Mouse (Mus musculus) midbrain, postnatal 0 days (tissue): ENCODE results near the gene Chmp2b. TPM values are rescaled to one million over a fixed set of nuclear protein-coding genes. Genes with fewer than 3 reads are reported as not detected.

ENCODE experiments used
- ATAC-seq: fragments of 200-750 bp; cut with Nextera tagmentation; 2 replicates; pipeline ENCODE4 v1.8.0; 2017; ENCODE audit warnings: moderate number of reproducible peaks, mild to moderate bottlenecking, moderate TSS enrichment, moderate library complexity; ENCODE audit not compliant: low FRiP score
- DNase-seq: peaks from one replicate; pipeline ENCODE4 v3.0.0-alpha.2; 2015; ENCODE audit warnings: low spot score
- H3K27ac ChIP-seq: fragments of 300-500 bp; sonication (generic); 2 replicates; pipeline ENCODE4 v1.5.1; 2014; ENCODE audit warnings: low read depth, mild to moderate bottlenecking, low read length, mixed read lengths
- H3K27me3 ChIP-seq: fragments of 300-500 bp; sonication (generic); 2 replicates; pipeline ENCODE4 v1.6.1; 2014; ENCODE audit warnings: low read length, control low read depth, mixed read lengths; ENCODE audit not compliant: insufficient read depth
- H3K36me3 ChIP-seq: fragments of 300-500 bp; sonication (generic); 2 replicates; pipeline ENCODE4 v1.6.1; 2014; ENCODE audit warnings: low read length, control low read depth, mixed read lengths; ENCODE audit not compliant: insufficient read depth
- H3K4me1 ChIP-seq: fragments of 300-500 bp; sonication (generic); 2 replicates; pipeline ENCODE4 v1.6.1; 2014; ENCODE audit warnings: mild to moderate bottlenecking, control low read depth, antibody characterized with exemption, low read length, mixed read lengths; ENCODE audit not compliant: insufficient read depth
- H3K4me2 ChIP-seq: fragments of 300-500 bp; sonication (generic); 2 replicates; pipeline ENCODE4 v1.6.1; 2014; ENCODE audit warnings: low read depth, mild to moderate bottlenecking, low read length, mixed read lengths; ENCODE audit not compliant: poor library complexity, severe bottlenecking
- H3K4me3 ChIP-seq: fragments of 300-500 bp; sonication (generic); 2 replicates; pipeline ENCODE4 v1.5.1; 2014; ENCODE audit warnings: low read depth, mild to moderate bottlenecking, low read length, moderate library complexity
- H3K9ac ChIP-seq: fragments of 300-500 bp; sonication (generic); replicated peaks from 2 replicates; pipeline ENCODE4 v1.6.1; 2014; ENCODE audit warnings: mild to moderate bottlenecking, low read length, moderate library complexity, mixed read lengths; ENCODE audit not compliant: poor library complexity, severe bottlenecking
- H3K9me3 ChIP-seq: fragments of 300-500 bp; sonication (generic); 2 replicates; pipeline ENCODE4 v1.6.1; 2016; ENCODE audit warnings: low read length, control low read depth
- CTCF ChIP-seq: IDR thresholded peaks from 2 replicates; pipeline ENCODE4 v1.5.1; 2016; ENCODE audit warnings: antibody characterized with exemption, mild to moderate bottlenecking
- WGBS: fragments of 180-500 bp; shearing (Covaris S2); extraction: QIAGEN DNeasy Blood & Tissue Kit; methylation state at CpG from one replicate; pipeline ENCODE4 v1.1.7; 2014; 5-methylcytosine and 5-hydroxymethylcytosine counted together
- polyA plus RNA-seq: library from polyadenylated mRNA; unstranded; fragments of >200 nt; fragmentation: Nextera tagmentation; extraction: Ambion mirVana; gene quantifications from 2 replicates; pipeline ENCODE4 v1.2.1, GENCODE M21; 2015
- total RNA-seq: library from RNA; depleted of rRNA; stranded (reverse); fragments of >200 nt; gene quantifications from 2 replicates; pipeline ENCODE4 v1.2.3, GENCODE M21; 2014; rRNA removed

The Chmp2b gene
- total RNA-seq (50.9 and 66.0 TPM in 2 replicates), polyA plus RNA-seq (164 and 168 TPM in 2 replicates)

DNA sequence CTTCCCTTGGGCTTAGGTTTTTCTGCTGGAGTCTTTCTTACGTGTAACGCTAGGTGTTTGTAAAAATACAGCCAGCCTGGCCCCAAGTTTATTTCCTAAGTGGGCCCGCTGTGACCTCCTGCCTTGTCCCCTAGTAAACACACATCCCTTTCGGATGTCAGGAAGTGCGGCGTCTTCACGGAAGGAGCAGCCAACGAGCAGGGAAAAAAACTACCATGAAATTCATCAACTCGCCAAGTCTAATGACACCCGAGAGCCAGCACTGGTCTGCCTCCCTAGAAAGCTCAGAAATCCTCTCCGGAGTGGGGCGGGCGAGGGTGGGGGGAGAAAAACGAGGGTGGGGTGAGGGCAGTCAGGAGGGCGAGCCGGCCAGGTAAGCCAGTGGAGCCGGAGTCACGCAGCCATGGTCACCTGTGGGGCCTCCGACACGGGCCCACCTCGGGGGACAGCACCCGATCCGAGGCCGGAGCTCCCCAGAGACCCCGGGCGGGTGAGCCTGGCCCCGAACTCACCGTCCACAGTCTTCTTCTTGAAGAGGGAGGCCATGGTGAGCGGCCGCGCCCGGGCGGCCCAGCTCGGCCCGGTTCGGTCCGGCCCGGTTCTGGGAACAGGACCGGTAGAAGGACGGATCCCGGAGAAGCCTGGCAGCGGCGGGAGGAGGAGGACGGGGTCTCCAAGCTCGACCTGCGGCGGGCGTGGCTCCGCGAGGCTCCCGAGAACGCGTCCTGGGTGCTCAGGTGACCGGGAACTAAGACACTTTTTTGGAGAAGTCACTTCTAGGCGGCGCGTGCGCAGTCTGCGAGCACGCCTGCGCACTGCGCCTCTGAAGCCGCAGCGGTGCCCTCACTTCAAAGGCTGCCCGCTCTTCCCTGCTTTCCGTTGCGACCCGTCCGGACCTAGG, at the start of gene Chmp2b:
Chmp2b (minus strand) TSS at position 764 of the 901 bp plus-strand sequence.
- peak within 1 kb of the TSS; percentile 82 for H3K27ac ChIP-seq
- DNase-seq (peak; percentile 95), ATAC-seq (peak; percentile 93)
- no peaks in the 10 kb centered on the region for H3K36me3 ChIP-seq
- under 1% methylated on average over 61 of the region's 69 CpGs for WGBS
- H3K27me3 ChIP-seq, result no peaks in the 10 kb centered on the region
- no peaks in the 10 kb centered on the region for H3K9me3 ChIP-seq
- H3K4me1 ChIP-seq, result peaks cover 6% of the 10 kb centered on the region
- TF ChIP-seq CTCF, result no peak
- peak within 1 kb of the TSS; percentile 73 for H3K4me2 ChIP-seq
- peak within 1 kb of the TSS; percentile 91 for H3K9ac ChIP-seq
- peak within 1 kb of the TSS; percentile 98 for H3K4me3 ChIP-seq

DNA sequence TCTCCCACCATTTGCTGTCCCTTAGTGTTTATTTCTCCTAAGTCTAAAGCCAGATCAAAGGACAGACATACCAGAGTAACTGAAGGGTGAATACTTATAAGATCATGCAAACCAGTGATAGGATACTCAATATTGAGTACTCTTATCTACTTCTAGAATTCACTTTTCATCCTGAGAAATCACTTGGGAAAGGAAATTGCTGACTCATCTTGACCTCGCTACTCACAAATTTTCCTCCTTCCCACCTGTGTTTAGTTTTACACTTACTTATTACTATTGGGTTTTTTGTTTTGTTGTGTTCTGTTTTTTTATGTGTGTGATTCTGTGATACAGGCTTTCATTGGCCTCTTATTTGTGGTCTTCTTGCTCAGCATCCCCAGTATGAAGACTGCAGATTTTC, 49.2 kb upstream of the Chmp2b start:
- Histone ChIP-seq H3K4me2 (no peak overlapping the region), H3K9me3 (no peaks in the 10 kb centered on the region), H3K36me3 (no peaks in the 10 kb centered on the region), H3K27me3 (no peaks in the 10 kb centered on the region), H3K9ac (no peak overlapping the region), H3K4me1 (no peaks in the 10 kb centered on the region), H3K27ac (no peak overlapping the region), H3K4me3 (no peak overlapping the region)
- DNase-seq (no peak), ATAC-seq (no peak)
- no peak for TF ChIP-seq CTCF
- 95% methylated on average over 1 of the region's 1 CpGs for WGBS

DNA sequence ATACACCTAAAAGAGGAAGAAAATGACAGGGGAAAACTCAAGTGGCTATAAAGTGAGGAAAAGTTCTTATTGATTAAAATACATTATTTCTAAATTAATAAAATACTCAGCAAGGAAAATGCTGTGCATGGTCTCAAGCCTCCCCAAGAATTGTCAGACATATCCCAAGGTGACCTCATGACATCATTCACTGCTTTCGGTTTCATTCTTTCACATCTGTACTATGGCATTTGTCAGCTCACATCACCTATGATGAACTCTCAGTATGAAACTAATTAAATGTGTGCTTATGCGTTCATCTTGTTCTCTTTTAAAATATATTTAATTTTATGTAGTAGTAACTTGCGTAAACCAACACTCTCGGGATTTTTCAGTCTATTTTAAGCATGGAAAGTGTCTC, 38.3 kb upstream of the Chmp2b start:
- no peaks in the 10 kb centered on the region for H3K9me3 ChIP-seq
- no peak for DNase-seq
- H3K4me3 ChIP-seq, result no peak overlapping the region
- no peak overlapping the region for H3K4me2 ChIP-seq
- H3K4me1 ChIP-seq, result no peaks in the 10 kb centered on the region
- no peak for TF ChIP-seq CTCF
- no peak overlapping the region for H3K27ac ChIP-seq
- no peaks in the 10 kb centered on the region for H3K36me3 ChIP-seq
- ATAC-seq, result no peak
- H3K9ac ChIP-seq, result no peak overlapping the region
- no peaks in the 10 kb centered on the region for H3K27me3 ChIP-seq
- WGBS, result 81% methylated on average over 4 of the region's 4 CpGs

DNA sequence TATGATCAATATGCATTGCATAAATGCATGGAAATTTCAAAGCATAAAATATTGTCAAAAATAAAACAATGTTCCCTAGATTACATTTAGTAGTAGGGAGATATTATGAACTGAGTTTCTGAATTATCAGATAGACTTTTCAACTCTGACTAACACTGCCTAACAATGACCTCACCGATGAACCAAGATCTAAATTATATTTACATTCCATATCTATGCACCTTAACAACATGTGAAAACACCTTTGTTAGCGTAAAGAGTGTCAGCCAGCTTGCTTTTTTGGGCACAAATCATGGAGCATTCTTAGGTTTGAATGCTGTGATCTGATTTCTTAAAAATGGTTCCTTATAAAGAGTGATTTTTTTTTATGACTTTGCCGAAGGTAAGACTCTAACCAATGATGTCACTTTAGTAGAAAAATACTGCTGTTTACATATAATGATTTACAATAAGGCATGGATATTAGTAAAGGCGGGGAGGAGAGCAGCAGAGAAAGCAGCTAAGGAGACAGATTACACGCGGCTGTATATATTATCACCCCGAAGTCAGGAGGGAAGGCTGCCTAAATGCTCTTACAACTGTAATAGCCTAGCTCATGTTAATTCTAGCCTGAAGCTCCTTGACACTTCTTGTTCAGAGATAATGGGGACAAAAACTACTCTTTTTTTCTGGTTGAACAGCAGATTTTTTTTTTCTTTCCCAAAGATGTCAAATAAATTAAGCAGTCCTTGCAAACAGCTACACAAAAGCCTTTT, 23.8 kb upstream of the Chmp2b start:
- ATAC-seq, result no peak
- Histone ChIP-seq H3K9me3 (no peaks in the 10 kb centered on the region), H3K4me2 (no peak overlapping the region), H3K9ac (no peak overlapping the region), H3K4me1 (no peaks in the 10 kb centered on the region), H3K4me3 (no peak overlapping the region), H3K27ac (no peak overlapping the region), H3K36me3 (no peaks in the 10 kb centered on the region), H3K27me3 (no peaks in the 10 kb centered on the region)
- no peak for TF ChIP-seq CTCF
- DNase-seq, result no peak
- 50% methylated on average over 7 of the region's 7 CpGs for WGBS

DNA sequence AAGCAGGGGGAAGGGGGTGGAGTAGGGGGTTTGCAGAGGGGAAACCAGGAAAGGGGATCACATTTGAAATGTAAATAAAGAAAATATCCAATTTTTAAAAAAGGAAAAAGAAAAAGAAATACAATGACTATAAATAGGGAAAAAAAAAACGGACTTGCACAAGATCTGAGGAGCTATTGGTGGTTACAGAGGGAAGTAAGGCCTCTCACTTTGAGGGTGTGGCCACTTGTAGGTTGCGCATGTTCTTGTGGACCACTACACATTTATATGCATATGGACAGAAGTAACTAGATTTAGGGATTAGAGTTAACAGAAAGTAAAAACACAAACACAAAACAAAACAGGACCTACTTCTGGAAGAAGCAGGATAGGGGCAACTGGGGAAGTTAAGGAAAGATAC, 23.2 kb upstream of the Chmp2b start:
- Histone ChIP-seq H3K27me3 (no peaks in the 10 kb centered on the region), H3K9ac (no peak overlapping the region), H3K4me2 (no peak overlapping the region), H3K4me1 (no peaks in the 10 kb centered on the region), H3K9me3 (no peaks in the 10 kb centered on the region), H3K4me3 (no peak overlapping the region), H3K36me3 (no peaks in the 10 kb centered on the region), H3K27ac (no peak overlapping the region)
- no peak for ATAC-seq
- no peak for TF ChIP-seq CTCF
- no peak for DNase-seq
- WGBS, result 95% methylated on average over 2 of the region's 2 CpGs
